Mouse (Mus musculus): ENCODE results near the gene Evi5l.

DNA sequence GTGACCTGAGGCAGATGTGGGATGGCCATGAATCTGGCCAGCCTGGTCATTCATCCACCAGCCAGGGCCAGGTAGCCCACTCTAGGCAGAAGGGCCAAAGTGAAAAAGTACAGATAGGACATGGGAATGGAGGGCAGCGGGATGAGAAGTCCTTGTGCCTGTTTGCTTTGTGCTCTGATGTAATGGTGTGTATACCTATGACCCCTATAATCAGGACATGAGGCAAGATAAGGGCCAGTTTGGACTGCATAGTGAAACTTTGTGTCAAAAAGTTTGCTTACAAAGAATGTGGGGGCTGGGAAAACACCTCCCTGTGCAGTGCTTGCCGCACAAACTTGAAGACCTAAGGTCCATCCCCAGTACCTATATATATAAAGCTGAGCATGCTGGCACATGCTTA is 19.8 kb downstream of the Evi5l start:
- no peak for TF ChIP-seq CTCF (IDR thresholded peaks at IDR 0.05; ENCODE audit: low read depth, low read length)
- TF ChIP-seq POLR2A (IDR thresholded peaks at IDR 0.05; ENCODE audit: insufficient read depth, low read length): no peak
- no peak for TF ChIP-seq EP300 (IDR thresholded peaks at IDR 0.05; ENCODE audit: insufficient read depth, low read depth, low read length)
